Mouse (Mus musculus): ENCODE measurements around the gene Grhl1.

Grhl1 gene

GRCm38 (mm10) chr12:24644125-24644571 lies 72.1 kb downstream of the Grhl1 start:
- DNase-seq (ENCODE audit: low spot score in 2 of 2): no peak

- DNase-seq (ENCODE audit: low spot score in 2 of 2): no peak
Observed at GRCm38 (mm10) chr12:24645901-24646300, 73.8 kb downstream of the Grhl1 start.

GRCm38 (mm10) chr12:24648094-24648493 lies 76.0 kb downstream of the Grhl1 start:
- DNase-seq (ENCODE audit: low spot score in 2 of 2): no peak

GRCm38 (mm10) chr12:24650415-24651062 lies 78.5 kb downstream of the Grhl1 start:
- no peak for DNase-seq (ENCODE audit: low spot score in 2 of 2)

- peak; percentile 94 to 95 for DNase-seq (ENCODE audit: low spot score in 2 of 2)
Observed at GRCm38 (mm10) chr12:24651063-24651557, 79.0 kb downstream of the Grhl1 start, which contains the start of gene Klf11. Gene Klf11 (plus strand): TSS chr12:24651274.

- peak; percentile 89 to 94 for DNase-seq (ENCODE audit: low spot score in 2 of 2)
Observed at GRCm38 (mm10) chr12:24651642-24652342, 79.7 kb downstream of the Grhl1 start.

GRCm38 (mm10) chr12:24654065-24654862 lies 82.2 kb downstream of the Grhl1 start:
- no peak for DNase-seq (ENCODE audit: low spot score in 2 of 2)

- DNase-seq (ENCODE audit: low spot score in 2 of 2): no peak
Observed at GRCm38 (mm10) chr12:24656436-24656835, 84.4 kb downstream of the Grhl1 start.

- DNase-seq (ENCODE audit: low spot score in 2 of 2): no peak
Observed at GRCm38 (mm10) chr12:24658998-24659397, 86.9 kb downstream of the Grhl1 start.

- DNase-seq (ENCODE audit: low spot score in 2 of 2): no peak
Observed at GRCm38 (mm10) chr12:24659923-24660322, 87.8 kb downstream of the Grhl1 start.

GRCm38 (mm10) chr12:24661100-24661499 lies 89.0 kb downstream of the Grhl1 start:
- DNase-seq (ENCODE audit: low spot score in 2 of 2): no peak

GRCm38 (mm10) chr12:24662131-24662530 lies 90.0 kb downstream of the Grhl1 start:
- no peak for DNase-seq (ENCODE audit: low spot score in 2 of 2)
